Mouse (Mus musculus): Measurements from ENCODE around the gene Nfasc.

- TF ChIP-seq POLR2A (IDR thresholded peaks at IDR 0.05; ENCODE audit: borderline replicate concordance, low read depth, low read length) (no peak), CTCF (IDR thresholded peaks at IDR 0.05; ENCODE audit: low read depth, low read length) (no peak)
Observed at GRCm38 (mm10) chr1:132560907-132561700, 180.5 kb downstream of the Nfasc start.
